Comparison of ENCODE assay signal across 11 mouse cellular contexts in genomic region chr19:32179514-32179913, GRCm38 (mm10).
DNase-seq lines count a peak whose midpoint lies in the region; ATAC-seq lines count a peak whose summit lies in the region.
"Had no signal": no experiment of that assay in that cellular context is flagged by ENCODE, and none has a peak within 500 bp of the region (broad histone marks: within the 10 kb centered on the region; RNA-seq: fewer than 3 reads in every experiment).

No protein-coding gene starts in this region.

- no peak overlapping the region for H3K9ac ChIP-seq in kidney, embryonic 16.5 days (replicated peaks; ENCODE audit: low read length)
- H3K9ac ChIP-seq in embryonic facial prominence, embryonic 13.5 days: no peak overlapping the region
- peak overlapping the region; percentile 67 for H3K9ac ChIP-seq in liver, embryonic 16.5 days (ENCODE audit: low read depth, low read length)
- H3K9ac ChIP-seq: midbrain, embryonic 13.5 days had no signal

- peak; percentile 55 for ATAC-seq in kidney, embryonic 16.5 days (ENCODE audit: low FRiP score, low TSS enrichment)
- no peak for ATAC-seq in embryonic facial prominence, embryonic 13.5 days (ENCODE audit: insufficient number of reproducible peaks, insufficient read depth, low FRiP score, low TSS enrichment, low read depth)
- peak; percentile 19 for ATAC-seq in liver, embryonic 16.5 days (ENCODE audit: low read depth)
- ATAC-seq: forebrain, embryonic 14.5 days; midbrain, embryonic 13.5 days had no signal

- H3K4me2 ChIP-seq in kidney, embryonic 16.5 days (replicated peaks; ENCODE audit: low read depth, low read length): no peak overlapping the region
- no peak overlapping the region for H3K4me2 ChIP-seq in embryonic facial prominence, embryonic 13.5 days
- H3K4me2 ChIP-seq in liver, embryonic 16.5 days (ENCODE audit: low read depth, low read length): peak overlapping the region; percentile 76
- H3K4me2 ChIP-seq: midbrain, embryonic 13.5 days had no signal

- H3K27ac ChIP-seq in kidney, embryonic 16.5 days (ENCODE audit: low read length): peak overlapping the region; percentile 91
- 0 out of 2 replicates have a peak overlapping the region, but pooled peaks have one; percentile 11 for H3K27ac ChIP-seq in embryonic facial prominence, embryonic 13.5 days
- peak overlapping the region; percentile 99 for H3K27ac ChIP-seq in liver, embryonic 16.5 days (ENCODE audit: low read length)
- H3K27ac ChIP-seq: midbrain, embryonic 13.5 days had no signal

- WGBS in kidney, embryonic 16.5 days: 38% methylated on average over 4 of the region's 4 CpGs
- 51% methylated on average over 4 of the region's 4 CpGs for WGBS in embryonic facial prominence, embryonic 13.5 days
- WGBS in liver, embryonic 16.5 days (ENCODE audit: insufficient replicate concordance): 45% methylated on average over 4 of the region's 4 CpGs

- no peak overlapping the region for H3K4me3 ChIP-seq in kidney, embryonic 16.5 days (ENCODE audit: low read length)
- no peak overlapping the region for H3K4me3 ChIP-seq in embryonic facial prominence, embryonic 13.5 days
- H3K4me3 ChIP-seq in liver, embryonic 16.5 days (ENCODE audit: low read depth, low read length): peak overlapping the region; percentile 48
- H3K4me3 ChIP-seq: midbrain, embryonic 13.5 days had no signal

- H3K27me3 ChIP-seq in kidney, embryonic 16.5 days (ENCODE audit: insufficient read depth, low read length): no peaks in the 10 kb centered on the region
- H3K27me3 ChIP-seq in embryonic facial prominence, embryonic 13.5 days: no peaks in the 10 kb centered on the region
- no peaks in the 10 kb centered on the region for H3K27me3 ChIP-seq in liver, embryonic 16.5 days (ENCODE audit: control insufficient read depth, insufficient read depth, low read depth, low read length)
- H3K27me3 ChIP-seq: midbrain, embryonic 13.5 days had no signal

- 0 out of 2 replicates have a peak, but pooled peaks cover 3% of the 10 kb centered on the region for H3K36me3 ChIP-seq in kidney, embryonic 16.5 days (ENCODE audit: insufficient read depth, low read length)
- H3K36me3 ChIP-seq in embryonic facial prominence, embryonic 13.5 days: no peaks in the 10 kb centered on the region
- H3K36me3 ChIP-seq in liver, embryonic 16.5 days (ENCODE audit: control insufficient read depth, insufficient read depth): no peaks in the 10 kb centered on the region
- H3K36me3 ChIP-seq: midbrain, embryonic 13.5 days had no signal

- no peaks in the 10 kb centered on the region for H3K9me3 ChIP-seq in kidney, embryonic 16.5 days (ENCODE audit: low read length)
- H3K9me3 ChIP-seq in embryonic facial prominence, embryonic 13.5 days: no peaks in the 10 kb centered on the region
- no peaks in the 10 kb centered on the region for H3K9me3 ChIP-seq in liver, embryonic 16.5 days (replicated peaks; ENCODE audit: control insufficient read depth, low read length)
- H3K9me3 ChIP-seq: midbrain, embryonic 13.5 days had no signal

- peaks cover 40% of the 10 kb centered on the region for H3K4me1 ChIP-seq in kidney, embryonic 16.5 days (ENCODE audit: insufficient read depth, low read length)
- H3K4me1 ChIP-seq in embryonic facial prominence, embryonic 13.5 days: peaks cover 16% of the 10 kb centered on the region
- peaks cover 73% of the 10 kb centered on the region for H3K4me1 ChIP-seq in liver, embryonic 16.5 days (ENCODE audit: control insufficient read depth, low read depth, low read length)
- H3K4me1 ChIP-seq: midbrain, embryonic 13.5 days had no signal

- DNase-seq in kidney, postnatal 10 days: no peak
- peak; percentile 43 for DNase-seq in R1 (ENCODE audit: low read depth, low spot score)
- DNase-seq in adipocyte (ENCODE audit: low spot score): no peak
- no peak for DNase-seq in left cerebral cortex, adult 11 months (ENCODE audit: low spot score)
- DNase-seq: cerebellum, adult 11 months; thymus, adult 2 months had no signal

Comparison
In these comparisons a context has a peak if more than half of its experiments do, and no peak if none do; other contexts are left out.
1. H3K27ac ChIP-seq: peak in every context shown above with its lines; median percentile 99 in liver, embryonic 16.5 days; 91 in kidney, embryonic 16.5 days; 11 in embryonic facial prominence, embryonic 13.5 days.